Mouse (Mus musculus) liver, postnatal 0 days (tissue): ENCODE measurements around the gene Fam69a.

Experiments
- CTCF ChIP-seq: sonication (generic); IDR thresholded peaks from 2 replicates; pipeline ENCODE4 v1.5.1; 2016; ENCODE audit warnings: antibody characterized with exemption, low read depth
- EP300 ChIP-seq: IDR thresholded peaks from 2 replicates; pipeline ENCODE4 v1.6.1; 2016; ENCODE audit warnings: antibody characterized with exemption, low read depth, mild to moderate bottlenecking

GRCm38 (mm10) chr5:107926550-107927249, 60.2 kb downstream of the Fam69a start:
- no peak for TF ChIP-seq CTCF
- no peak for TF ChIP-seq EP300
